Mouse (Mus musculus): ENCODE measurements around the gene Accsl. TPM values are rescaled to one million over a fixed set of nuclear protein-coding genes. Genes with fewer than 3 reads are reported as not detected.

The Accsl gene
- total RNA-seq, 2 experiments from 2014 or later: 0.21 TPM; not detected in 1

DNA sequence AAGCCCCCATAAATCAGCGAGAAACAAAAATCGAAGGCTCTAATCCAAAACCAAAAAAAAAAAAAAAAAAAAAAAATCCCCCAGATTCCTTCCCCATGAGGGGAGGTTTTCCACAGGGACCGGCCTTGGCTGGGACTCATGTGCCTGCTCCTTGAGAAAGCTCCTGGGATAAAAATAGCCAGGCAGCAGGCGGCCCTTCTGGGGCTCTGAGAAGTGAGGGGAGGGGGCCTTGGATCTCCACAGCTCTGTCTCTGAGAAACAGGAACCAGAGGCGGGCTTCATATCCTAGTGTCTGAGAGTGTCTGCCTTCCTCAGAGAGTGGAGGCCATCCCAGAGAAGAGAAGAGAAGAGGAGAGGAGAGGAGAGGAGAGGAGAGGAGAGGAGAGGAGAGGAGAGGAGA lies 8.0 kb upstream of the Accsl start:
- DNase-seq (ENCODE audit: low spot score in 2 of 2): no peak

DNA sequence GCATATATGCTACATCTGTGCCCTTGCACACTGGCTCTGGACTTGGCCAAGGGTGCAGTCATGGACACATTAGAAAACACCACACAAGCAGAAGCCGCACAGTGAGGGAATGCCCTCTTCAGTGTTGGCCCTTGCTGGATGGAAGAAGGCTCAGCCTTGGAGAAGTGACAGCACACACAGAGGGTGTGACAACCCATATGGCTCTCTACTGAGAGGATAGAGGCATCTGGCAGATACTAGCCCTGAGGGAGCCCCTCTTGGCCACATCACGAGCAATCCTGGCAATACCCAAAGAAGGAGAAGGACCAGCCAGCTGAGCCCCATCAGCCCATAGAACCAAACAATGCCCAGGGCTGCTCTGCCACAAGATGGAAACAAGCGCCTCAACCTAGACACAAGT lies 5.6 kb upstream of the Accsl start:
- no peak for DNase-seq (ENCODE audit: low spot score in 2 of 2)

DNA sequence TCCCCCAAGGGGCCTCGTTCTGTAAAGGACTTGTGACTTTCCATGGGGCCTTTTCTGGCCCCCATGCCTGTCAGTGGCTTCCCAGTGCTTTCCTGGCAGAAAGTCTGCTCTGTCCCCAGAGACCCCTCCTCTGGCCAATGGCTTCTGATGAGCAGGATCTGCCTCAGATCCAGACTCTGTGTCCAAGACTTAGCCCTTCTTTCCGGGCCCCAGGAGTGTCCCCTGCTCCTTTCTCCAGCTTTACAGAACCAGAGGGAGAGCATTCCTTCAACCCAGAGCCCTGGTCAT lies 5.2 kb upstream of the Accsl start:
- no peak for DNase-seq (ENCODE audit: low spot score in 2 of 2)

DNA sequence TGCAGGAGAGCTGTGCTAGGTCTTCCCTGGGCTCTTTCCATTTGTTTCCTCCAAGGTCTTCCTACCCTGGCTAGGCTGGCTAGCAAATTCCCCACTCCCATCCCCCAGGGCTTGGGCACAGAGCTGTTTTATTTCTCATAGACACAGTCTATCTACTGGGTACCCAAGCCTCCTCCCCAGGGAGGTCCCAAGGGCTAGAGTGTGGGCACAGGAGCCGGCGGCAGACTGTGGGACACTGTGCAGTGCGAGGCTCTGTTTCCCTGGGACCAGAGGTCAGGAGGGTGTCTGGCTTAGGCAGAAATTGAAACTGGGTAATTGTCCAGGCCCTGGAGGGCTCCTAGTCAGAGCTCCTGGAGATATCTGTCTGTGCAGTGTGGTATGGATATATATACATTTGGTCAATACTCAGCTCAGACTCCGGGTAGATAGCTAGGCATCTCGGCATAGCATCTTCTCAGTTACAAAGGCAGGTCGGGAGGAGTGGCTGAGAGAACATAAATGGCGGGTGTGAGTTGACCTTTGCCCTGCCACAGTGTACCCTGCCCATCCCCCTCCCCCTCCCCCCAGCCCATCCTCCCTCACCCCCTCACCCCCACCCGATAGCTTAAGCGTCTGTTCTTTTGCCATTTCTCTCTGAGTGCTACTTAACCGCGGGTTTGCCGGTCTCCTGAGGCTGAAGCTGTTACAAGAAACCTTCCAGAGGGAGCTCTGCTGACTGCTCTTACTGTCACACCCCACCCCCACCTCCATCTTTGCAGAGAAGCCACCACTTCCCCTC lies 4.7 kb upstream of the Accsl start:
- no peak for DNase-seq (ENCODE audit: low spot score in 2 of 2)

DNA sequence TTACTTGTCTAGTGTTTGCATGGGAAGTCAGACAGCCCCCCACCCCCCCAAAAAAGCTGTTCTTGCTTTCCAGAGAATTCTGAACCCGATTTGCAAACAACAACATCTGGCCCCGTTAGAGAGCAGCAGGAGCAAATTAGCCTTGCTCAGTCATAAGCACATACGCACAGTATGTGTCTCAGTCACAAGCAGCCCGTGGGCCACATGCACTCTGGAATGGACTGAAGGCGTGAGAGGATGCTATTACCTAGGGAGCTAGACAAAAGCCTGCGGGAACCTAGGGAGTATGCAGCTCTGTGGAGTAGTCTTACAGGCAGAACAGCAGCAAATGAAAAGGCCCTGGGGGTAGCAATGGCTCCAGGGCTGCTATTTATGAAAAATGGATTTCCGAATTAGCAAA lies 3.3 kb upstream of the Accsl start:
- DNase-seq (ENCODE audit: low spot score in 2 of 2): no peak

DNA sequence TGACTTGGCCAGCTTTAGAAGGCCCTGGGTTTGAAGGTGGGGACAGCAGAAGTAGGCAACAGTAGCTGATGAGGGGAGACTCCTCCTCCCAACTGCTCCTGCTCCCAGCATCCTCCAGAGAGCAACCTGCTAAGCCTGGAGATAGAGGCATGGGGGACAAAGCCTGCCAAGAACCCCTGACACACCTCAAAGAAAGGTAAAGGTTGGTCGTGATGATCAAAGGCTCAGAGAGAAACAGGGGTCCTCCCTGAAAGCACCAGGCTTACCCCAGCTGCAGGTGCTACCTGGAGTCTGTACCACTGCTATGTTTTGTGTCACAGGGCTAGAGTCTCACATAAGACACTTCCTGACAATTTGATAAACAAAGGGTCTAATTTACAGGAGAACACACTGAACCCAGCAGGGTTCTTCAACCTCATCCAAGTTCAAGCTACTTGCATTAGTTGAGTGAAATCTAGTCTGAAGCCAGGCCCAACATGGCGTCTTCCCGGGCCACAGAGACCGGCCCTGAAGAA lies 2.5 kb upstream of the Accsl start:
- no peak for DNase-seq (ENCODE audit: low spot score in 2 of 2)

DNA sequence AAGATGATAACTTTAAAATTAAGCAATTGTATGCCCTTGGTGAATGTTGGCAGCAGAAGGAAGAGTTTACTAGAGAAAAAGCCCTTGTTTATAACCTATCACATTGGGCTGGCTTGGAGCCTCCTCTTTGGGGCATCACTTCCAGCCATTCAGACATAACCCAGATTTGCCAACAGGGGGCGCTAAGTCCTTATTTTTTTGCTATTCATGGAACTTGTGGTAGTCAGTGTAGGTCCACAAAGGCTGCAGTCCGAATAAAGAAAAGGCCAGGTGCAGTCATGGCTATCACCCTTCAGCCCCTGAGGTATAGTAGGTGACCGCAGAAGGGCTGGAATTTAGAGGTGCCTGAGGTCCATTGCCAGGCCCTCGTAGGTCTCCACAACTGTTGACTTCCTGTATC lies 1.9 kb upstream of the Accsl start:
- peak; percentile 79 to 82 for DNase-seq (ENCODE audit: low spot score in 2 of 2)

DNA sequence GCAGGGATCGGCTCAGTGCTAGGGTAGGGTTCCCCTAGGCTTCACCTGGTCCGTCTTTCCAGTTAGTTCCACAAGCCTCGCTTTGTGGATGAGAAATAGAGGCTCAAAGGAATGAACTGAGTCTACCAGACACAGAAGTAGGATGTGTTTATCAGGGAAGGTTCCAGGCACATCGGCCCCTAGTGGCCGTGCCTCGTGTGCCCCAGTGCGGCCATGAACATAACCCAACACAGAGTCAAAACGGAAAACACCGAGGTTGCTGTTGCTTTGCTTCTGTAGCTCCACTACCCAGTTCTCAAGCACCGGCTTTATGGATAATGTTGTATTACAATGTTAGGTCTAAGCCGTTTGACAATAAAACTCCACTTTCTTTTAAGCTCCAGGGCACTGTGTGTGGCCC lies 391 bp downstream of the Accsl start:
- no peak for DNase-seq (ENCODE audit: low spot score in 2 of 2)

DNA sequence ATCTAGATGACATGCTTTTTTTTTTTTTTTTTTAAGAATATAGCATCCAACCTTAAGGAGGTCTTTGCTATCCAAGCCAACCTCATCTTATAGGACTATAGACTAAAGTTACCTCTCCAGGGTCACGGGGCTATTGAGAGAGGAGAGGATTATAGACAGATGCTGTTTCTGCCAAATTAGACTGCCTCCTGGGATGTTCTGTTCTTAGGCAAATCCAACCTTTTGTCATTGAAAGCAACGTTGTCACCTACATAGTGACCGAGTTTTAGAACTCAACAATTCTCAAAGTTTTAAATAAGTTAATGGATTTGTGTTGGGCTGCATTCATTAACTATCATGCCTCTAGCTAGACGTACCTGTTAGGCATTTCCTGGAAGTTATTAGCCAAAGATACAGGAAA lies 5.7 kb downstream of the Accsl start:
- DNase-seq (ENCODE audit: low spot score in 2 of 2): no peak

DNA sequence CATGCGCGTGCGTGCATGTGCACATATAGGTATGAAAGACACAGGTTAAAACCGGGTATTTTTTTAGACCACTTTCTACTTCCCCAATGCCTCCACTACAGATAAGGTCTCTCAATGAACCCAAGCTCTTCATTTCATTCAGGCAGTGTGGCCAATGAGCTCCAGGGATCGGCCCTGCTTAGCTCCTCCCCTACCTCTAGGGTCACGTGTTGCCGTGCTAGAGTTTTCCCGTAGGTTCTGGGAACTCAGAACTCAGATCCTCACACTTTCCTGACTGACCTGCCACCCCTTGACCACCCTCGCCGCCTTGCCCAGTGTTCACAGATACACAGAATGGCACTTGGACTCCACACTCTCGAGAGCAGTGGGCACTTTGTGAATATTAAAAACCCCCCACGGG lies 10.1 kb downstream of the Accsl start:
- no peak for DNase-seq (ENCODE audit: low spot score in 2 of 2)

DNA sequence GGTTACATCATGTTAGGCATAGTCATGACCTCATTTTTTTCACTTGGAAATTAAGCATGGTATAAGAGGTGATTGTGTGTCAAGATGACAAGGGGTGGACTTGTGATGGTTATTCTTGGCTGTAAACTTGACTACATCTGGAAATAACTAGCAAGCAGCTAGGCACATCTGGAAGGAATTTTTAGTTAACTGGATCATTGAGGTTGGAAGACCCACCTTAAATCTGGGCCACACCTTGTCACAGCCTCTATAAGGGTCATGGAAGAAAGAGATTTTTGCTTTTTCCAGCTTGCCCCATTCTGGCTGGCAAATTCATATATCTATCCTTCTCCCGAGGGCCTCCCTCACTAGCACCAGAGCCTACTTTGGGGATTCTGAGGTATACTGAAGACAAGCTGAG lies 17.7 kb downstream of the Accsl start:
- no peak for DNase-seq (ENCODE audit: low spot score in 2 of 2)

DNA sequence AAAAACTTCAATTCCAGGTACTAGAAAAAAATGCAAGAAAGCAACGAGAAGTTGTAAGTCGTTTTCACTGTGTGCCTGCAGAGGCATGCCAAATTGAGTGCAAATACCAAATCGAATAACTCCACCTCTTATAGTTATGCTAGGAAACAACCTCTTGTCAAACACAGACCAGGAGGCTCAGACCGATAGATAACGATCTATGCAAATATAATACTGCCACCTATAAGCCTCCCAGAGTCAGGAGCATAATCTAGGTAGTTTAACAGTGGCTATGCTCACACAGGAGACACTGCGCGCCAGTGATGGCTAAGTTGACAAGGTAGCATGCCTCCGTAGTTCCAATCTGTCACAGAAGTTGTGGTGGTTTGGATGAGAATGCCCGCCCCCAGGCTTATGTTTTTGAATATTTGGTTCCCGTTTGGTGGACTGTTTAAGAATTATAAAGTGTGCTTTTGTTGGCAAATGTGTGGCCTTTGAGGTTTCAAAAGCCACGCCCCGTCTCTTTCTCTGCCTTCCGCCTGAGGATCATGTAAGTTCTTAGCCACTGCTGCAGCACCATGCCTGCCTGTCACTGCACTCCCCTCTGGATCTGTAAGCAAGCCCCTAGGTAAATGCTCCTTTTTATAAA lies 18.5 kb downstream of the Accsl start:
- DNase-seq (ENCODE audit: low spot score in 2 of 2): no peak

DNA sequence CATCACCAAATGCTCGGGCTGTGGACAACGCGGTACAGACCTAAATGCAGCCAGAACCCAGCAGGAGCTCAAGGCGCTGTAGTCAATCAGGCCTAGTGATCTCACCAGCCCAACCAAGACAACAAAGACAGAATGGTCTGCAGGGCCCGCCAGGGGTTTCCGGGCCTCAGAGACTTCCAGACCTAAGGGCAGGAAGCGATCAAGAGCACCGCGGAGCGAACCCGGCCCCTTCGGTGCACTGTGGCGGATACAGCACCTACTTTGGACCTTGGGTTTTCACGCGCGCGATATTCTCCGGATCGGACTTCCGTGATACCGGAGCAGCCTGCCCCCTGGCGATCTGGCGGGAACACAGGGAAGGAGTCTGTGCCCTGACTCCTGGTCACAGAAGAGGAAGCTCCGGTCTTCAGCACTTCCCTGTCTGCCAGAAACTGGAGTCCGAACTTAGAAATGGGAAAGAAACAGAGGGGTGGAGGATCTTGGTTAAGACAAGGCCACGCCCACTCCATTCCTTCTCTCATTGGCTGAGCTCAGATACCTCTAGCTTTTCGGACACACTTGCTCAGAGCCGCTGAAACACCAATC lies 19.4 kb downstream of the Accsl start, which contains the start of gene Accs:
Accs (minus strand) TSS at position 439 of the 585 bp plus-strand sequence.
- peak; percentile 48 to 56 for DNase-seq (ENCODE audit: low spot score in 2 of 2)

DNA sequence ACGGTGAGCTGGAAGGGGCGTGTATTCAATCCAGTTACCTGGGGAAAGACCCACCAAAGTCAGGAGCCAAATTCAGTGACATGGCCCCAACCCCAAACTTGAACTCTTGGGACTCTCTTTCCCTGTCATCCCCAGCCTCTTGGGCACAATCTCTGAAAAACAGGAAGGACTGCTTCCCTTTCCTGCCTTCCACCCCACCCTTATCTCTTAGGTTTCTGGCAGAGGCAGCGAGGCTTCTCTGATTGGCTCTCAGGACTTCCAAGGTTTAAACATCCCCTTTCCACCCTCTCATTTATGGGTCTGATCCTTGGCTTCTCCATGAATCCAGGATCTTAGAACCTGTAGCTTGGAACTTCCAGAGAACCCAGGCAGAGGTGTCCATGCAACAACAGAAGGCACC lies 27.6 kb downstream of the Accsl start:
- DNase-seq (ENCODE audit: low spot score in 2 of 2): no peak

DNA sequence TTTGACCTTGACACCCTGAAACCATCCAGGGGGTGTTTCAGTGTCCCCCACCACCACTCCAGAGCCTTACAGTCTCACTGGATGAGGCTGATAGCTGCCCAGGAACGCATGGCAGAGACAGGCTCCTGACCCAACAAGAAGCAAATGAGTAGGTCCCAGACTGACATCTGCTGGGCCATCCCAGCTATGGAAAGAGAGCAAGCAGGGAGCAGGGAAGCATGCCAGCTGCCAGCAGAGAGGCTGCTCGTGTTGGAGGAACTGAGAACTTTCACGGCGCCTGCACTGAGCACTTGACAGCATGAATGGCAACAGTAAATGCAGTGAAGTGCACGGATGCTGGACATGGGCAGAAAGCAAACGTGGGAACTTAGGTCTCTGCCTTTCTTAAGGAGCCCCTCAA lies 28.8 kb downstream of the Accsl start:
- DNase-seq (ENCODE audit: low spot score in 2 of 2): no peak

DNA sequence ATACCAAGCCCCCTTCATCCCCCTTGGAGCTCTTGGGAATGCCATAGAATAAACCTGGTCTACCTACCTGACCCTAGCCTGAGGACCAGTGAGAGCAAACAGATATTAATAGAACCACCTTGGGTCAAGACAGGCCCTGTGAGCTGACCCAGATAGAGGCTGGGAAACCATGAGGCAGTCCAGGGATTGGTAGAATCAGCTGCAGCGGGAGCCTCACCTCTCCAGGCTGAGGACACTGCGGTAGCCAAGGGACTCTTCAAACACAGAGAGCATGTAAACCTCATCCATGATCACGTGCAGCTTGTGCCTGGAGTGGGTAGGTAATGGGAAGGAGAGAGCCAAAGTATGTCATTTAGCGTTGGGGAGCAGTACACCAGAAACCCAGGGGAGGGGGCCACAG lies 30.0 kb downstream of the Accsl start:
- DNase-seq (ENCODE audit: low spot score in 2 of 2): no peak

DNA sequence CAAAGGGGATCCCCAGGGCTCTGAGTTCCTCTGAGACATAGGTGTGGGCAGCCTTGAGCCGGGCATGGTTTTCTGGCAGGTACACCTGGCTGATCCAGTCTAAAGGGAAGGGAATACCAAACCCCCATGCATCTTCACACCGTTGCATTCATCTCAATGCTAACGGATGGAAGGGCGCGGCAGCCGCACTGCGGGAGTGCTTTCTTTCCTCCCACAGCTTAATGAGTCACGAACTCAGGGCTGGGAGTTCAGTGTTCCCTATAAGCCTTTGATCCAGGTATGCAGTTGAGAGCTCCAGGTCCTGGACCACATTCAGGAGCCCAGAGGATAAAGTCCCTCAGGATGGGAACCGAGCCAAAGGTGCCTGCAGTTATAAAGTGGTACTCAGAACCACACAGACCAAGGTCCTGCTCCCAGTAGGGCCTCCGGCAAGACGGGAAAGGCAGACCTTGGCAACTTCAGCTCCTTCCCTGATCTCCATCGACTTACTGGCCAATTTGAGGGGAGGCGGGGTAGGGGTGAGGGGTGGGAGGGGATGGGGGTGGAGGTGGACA lies 32.6 kb downstream of the Accsl start:
- no peak for DNase-seq (ENCODE audit: low spot score in 2 of 2)

DNA sequence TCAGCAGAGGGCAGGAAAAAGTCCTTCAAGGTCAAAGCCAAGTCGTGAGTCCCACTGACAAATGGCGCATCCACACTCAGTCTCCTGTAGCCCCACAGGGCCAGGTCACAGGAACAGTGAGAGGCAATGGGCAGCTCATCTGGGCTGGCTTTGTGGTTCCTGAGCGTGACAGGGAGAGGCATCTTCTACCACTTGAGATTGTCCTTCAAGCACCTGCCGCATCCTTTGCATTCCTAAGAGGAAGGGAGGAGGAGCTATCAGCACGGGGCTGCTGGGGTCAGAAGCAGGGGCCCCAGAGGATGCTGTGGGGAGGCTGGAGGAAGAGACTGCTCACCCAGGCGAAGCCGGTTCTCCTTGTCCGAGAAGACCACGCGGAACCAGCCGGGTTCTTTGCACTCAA lies 33.4 kb downstream of the Accsl start:
- DNase-seq (ENCODE audit: low spot score in 2 of 2): no peak

DNA sequence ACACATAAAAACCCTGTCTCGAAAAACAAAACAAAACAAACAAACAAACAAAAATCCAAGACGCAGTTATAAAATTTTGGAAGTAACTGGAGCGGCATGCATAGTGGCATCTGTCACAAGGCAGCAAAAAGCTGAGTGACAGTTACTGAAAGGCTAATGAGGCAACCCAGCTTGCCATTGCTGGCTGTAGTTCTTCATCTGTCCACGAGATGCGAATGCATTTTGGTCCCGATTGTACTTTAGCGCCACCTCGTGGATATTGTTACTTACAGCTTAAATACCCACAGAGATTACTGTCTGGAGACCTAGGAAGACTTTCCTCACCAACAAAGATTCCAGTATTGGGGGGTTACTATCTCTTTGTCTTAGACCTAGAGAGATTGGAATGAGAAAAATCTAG lies 45.4 kb downstream of the Accsl start:
- peak; percentile 60 to 73 for DNase-seq (ENCODE audit: low spot score in 2 of 2)

DNA sequence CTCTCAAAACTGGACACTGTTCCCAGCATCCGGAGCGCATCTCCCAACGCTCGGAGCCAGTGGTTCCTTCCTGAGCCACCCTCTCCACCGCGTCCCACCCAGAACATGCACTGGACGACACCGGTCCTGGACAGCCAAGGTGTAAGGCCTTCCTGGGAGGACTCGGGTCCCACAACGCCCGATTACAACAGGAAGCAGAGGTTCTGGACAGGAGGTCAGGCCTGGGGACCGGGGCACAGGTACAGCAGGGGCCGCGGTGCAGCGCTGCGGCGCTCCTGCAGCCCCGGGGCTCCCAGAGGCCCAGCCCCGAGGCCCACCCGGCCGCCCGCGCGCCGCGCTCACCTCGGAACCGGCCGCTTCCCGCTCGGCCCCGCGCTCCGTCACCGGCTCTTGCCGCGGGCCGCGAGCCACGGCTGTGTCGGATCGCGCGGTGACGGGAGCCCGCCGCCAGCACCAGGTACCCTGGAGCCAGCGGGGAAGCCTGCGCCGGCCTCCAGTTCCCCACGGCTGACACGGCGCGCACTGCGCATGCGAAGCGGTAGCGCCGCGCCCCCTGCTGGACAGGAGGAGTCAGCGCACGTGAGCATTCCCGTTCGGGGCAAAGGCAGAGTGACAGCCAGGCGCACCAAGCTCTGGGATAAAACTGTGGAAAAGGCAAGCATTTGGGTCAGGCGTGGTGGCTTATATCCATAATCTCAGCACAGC lies 46.8 kb downstream of the Accsl start, which contains the start of gene Ext2:
Ext2 (minus strand) TSS at position 524 of the 705 bp plus-strand sequence.
- DNase-seq (ENCODE audit: low spot score in 2 of 2): peak; percentile 92 to 93

DNA sequence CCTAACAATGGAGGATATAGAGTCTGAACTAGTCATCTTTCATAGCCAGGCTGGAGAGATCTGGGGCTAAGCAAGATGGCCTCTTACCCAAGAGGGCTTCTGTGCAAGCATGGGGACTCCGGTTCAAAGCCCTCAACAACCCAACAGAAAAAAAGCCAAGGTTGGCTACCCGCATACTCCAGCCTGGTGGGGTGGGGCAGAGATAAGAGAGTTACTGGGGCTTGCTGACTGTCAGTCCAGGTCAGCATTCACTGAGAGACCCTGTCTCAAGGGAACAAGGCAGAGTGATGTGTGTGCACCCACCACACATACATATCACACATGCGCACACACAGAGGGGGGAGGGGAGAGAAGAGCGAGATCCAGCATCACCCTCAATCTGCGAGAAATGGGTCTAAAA lies 51.2 kb downstream of the Accsl start:
- no peak for DNase-seq (ENCODE audit: low spot score in 2 of 2)

DNA sequence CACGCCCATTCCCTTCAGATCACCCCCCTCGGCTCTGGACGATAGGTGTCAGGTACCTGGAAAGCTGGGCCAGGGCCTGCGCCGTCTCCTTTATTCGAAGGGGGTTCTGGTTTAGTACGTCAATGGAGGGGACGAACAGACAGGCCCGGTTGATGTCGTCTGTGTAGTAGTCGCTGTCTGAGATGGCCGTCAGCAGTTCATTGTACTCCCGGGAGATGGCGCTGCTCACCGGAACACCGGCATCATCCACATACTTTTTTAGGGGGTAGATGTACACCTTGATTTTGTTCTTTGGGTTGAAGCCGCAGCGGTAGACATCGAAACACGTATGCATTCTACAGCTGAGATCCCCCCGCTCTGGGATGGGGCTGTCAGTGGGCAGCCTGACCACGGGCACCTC lies 55.6 kb downstream of the Accsl start:
- no peak for DNase-seq (ENCODE audit: low spot score in 2 of 2)
